Mouse (Mus musculus) cerebellum, postnatal 25 days (tissue): ENCODE results near the gene Pde4dip.
A peak's percentile ranks its signal among the peaks of the same experiment; 100 is the strongest.

Experiments used
- DNase-seq, 2 experiments: peaks; one replicate each; pipeline ENCODE4 v3.0.0; 2021; ENCODE audit warnings: mixed read lengths in 2 of 2

The Pde4dip gene

DNA sequence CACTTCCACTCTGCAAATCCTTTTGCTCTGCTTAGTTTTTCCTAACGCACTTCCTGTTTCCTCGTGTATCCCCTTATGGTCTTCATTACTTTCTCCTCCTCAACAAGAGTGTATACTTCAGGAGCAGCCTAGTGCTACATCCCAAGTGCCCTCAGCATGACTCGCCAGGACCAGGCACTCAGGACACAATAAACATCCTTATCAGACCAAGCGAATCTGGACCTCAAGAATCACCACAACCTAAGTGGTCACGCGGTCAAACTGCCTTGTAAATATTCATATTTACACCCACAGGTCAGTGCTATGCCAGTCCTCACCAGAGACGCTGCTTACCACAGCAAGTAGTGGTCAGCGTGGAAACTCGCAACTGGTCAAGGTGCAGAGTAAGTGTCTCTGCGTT, 139.7 kb downstream of the Pde4dip start:
- no peak for DNase-seq

DNA sequence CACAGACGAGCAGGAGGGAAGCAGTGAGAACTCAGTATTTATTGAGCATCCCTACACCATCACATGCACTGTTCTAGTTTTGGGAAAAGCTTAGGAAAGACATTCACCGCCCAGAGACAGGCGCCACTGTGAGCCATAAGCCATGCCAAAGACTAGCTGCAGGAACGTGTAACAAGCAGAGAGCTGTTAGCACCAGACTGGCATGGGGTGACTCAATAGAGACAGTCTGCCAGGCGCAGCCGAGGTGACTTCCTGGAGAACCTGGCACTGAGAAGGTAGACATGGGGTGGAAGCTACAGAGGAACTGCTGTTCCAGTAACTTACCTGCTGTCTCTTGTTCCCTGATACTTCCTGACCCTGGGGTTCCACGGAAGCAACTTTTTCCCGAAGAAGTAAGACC, 145.7 kb downstream of the Pde4dip start:
- peak; percentile 69 to 75 for DNase-seq

- no peak for DNase-seq
Observed at GRCm38 (mm10) chr3:97735575-97735974, 152.9 kb downstream of the Pde4dip start.

GRCm38 (mm10) chr3:97734259-97734658, 154.2 kb downstream of the Pde4dip start:
- no peak for DNase-seq

DNA sequence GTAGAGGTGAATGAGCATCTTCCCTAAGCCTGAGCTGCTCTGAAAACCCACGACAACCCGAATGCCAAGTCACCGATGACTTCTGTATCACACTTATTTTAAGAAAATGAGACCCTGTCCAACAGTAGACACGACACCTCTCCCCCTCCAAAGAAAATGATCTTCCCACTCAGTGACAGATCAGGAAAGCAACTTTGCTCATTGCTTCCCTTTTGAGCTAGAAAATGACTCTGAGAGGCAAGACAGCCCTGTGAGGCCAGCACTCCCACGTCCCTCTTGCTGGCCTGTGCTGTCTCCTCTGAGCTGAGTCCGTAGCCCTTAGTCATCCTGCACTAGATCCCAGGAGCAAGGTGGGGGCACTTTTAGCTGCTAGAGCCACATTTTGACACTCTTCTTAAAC, 155.9 kb downstream of the Pde4dip start:
- DNase-seq = no peak

- no peak for DNase-seq
Observed at GRCm38 (mm10) chr3:97730624-97731023, 157.9 kb downstream of the Pde4dip start.

DNA sequence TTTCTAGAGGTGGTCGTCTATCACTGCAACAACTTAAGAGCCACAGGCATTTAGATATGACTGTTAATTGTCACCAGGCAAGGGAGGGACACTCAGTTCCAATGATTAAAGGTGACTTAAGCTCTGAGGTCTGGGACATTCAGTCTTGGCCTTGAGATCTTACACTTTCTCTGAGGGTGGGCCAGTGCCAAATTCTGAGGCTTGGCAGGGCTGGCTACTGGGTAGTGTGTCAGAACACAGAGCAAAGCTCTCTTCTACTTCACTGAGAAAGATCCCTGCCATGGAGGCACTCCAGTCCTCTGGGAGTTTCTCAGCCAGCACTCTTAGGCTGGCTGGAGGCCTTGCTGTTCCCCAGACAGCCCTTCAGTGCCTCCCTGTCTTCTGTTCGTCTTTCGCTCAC, 158.4 kb downstream of the Pde4dip start:
- DNase-seq = no peak

DNA sequence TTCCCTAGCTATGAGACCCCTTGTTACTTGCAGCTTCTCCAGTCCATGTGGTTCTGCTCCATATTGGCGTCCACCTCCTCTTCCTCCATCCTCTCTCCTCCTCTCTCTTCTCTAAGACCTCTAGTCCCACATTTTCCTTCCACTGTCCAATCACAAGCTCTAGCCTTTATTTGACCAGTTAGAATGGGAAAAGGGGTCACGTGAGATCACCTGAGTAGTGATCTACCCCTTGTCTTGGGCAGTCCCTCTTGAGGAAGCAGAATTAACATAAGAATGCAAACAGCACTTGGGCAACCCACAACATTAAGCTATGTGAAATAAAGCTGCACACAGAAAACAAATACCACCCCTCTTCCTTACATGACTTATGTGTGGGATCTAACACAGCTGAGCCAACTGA, 160.7 kb downstream of the Pde4dip start:
- DNase-seq = no peak

- DNase-seq = no peak
Observed at GRCm38 (mm10) chr3:97719116-97719515, 169.4 kb downstream of the Pde4dip start.

- no peak for DNase-seq
Observed at GRCm38 (mm10) chr3:97715922-97716321, 172.6 kb downstream of the Pde4dip start.

DNA sequence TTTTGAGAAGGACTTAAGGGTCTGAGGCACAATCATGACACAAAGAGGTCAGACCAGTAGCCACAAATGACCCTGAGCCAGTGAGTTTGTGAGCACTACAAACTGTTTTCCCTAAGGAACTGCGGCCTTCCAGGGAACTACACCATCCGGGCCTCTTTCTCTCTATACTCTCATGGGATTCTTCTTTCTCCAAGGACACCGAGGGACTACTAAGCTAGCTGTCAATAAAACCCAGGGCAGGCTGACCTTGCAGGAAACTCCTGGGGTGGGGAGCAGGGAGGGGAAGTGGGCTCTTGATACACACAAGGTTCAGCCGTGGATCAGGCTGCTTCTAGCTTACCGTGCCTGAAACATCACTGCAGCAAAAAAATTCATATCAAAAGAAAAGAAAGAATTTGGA, 177.6 kb downstream of the Pde4dip start:
- no peak for DNase-seq

DNA sequence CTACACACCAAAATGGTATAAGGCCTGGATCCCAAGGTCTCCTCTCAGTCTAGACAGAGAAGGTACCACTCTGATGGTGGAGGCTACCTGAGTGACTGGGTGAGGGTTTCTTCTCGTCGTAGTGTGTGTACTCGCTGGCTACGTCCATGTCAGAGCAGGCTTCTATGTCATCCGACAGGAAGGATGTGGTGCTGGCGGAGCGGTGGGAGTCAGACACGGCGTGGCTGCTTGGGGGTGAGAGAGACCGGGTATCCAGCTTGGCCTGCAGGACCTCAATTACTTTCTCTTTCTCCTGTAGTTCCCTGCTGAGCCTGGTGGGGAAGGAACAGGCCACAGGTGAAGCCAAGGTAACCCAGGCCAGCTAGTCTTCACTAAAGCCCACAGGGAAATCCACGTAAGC, 178.4 kb downstream of the Pde4dip start:
- no peak for DNase-seq

- no peak for DNase-seq
Observed at GRCm38 (mm10) chr3:97706561-97706960, 181.9 kb downstream of the Pde4dip start.

- DNase-seq = no peak
Observed at GRCm38 (mm10) chr3:97705508-97705907, 183.0 kb downstream of the Pde4dip start.

GRCm38 (mm10) chr3:97702448-97703080, 185.9 kb downstream of the Pde4dip start:
- DNase-seq = no peak

GRCm38 (mm10) chr3:97701198-97701597, 187.3 kb downstream of the Pde4dip start:
- no peak for DNase-seq

GRCm38 (mm10) chr3:97699061-97699460, 189.4 kb downstream of the Pde4dip start:
- no peak for DNase-seq

DNA sequence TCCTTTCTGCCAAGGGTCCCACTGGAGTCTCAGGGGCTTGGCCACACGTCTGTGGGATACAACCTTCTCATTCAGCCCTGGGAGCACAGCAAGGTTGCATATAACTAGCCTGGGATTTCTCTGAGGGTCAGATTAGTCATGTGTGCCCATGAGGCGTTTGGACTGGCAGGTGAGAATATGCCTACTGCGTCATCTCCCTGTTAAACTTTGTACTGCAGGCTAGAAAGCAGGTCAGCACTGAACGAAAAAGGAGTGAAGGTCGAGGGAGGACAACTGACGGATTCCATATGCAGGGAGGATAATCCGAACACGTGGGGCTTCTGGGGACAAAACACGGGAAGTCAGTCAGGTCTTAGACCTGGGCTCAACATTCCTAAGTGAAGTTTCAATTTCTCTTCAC, 191.2 kb downstream of the Pde4dip start:
- DNase-seq = no peak

GRCm38 (mm10) chr3:97696866-97697265, 191.6 kb downstream of the Pde4dip start:
- no peak for DNase-seq

DNA sequence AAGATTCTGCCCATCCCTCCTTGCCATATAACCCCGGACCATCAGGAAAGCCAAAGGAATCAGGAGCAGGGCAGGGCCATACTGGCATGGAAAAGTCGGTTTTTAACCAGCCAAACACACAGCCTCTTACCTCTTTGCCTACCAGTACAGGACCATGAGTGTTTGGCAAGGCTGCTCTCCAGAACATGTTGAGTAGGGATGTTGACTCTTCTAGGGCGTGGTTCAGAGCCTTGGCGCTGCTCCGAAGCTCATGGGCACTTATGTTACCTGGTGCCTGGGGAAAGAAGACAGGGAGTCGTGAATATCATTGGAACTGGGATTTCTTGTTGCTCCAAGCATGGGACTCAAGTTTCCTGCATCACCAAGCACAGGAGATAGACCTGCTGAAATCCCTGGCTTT, 194.7 kb downstream of the Pde4dip start:
- no peak for DNase-seq

DNA sequence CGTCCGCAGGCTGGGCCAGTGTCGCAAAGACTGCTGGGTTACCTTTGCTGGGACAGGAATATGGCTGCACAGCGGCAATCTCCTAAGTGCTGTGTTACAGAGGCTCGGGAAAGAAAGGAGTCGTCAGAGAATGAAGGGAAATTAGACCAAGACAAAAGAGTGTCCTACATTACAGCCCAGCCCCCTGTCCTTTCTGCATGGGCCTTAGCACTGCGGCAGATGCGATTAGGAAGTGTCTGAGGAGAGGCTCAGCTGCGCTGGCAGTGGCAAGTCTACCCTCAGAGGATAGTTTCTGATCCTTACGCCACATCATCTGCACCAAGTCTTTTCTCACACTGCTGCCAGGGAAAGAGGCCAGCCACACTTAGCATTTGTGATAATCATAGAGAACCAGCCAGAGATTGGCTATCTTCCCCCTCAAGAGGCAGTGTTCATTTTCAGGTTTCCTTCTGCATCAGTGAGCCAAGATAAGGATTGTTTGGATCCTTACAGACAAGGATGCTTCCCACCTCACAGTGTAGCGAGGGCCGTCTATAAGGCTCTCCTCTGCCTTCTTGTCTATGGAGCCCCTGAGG, 197.0 kb downstream of the Pde4dip start:
- DNase-seq = no peak

- DNase-seq = no peak
Observed at GRCm38 (mm10) chr3:97690590-97690989, 197.9 kb downstream of the Pde4dip start.

- DNase-seq = no peak
Observed at GRCm38 (mm10) chr3:97689289-97689688, 199.2 kb downstream of the Pde4dip start.

DNA sequence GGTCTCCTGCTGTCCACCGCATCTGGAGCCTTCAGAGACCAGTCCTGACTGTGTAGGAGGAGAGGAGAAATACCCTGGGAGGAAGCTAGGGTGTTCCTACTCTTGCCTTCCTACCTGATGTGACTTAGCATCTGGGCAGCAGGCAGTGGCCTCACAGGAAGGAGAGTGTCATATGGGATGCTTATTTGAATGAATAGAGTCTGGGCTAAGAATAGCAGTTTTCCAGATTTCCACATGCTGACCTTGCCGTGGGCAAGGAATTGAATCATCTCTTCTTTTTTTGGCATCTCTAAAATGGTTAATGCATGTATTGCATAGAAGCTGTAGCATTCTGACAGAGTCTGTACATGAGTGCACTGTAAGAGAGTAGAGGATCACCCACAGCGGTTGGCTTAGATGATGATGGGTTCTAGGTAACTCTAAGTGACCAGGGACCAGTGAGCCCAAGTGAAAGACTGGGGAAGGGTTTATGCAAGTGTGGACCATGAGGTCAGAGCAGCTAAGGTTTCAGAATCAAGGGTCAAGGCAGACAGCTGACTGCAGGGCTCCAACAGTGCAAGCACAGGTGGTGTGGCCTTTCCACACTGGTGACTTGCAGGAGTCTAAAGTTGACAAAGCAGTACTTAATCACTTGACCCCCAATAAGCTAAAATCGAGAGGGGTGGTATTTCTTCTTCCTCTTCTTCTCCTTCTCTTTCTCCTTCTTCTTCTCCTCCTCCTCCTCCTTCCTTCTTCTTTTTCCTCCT, 202.0 kb downstream of the Pde4dip start:
- no peak for DNase-seq
